Mouse (Mus musculus) midbrain, embryonic 14.5 days (tissue): ENCODE data around the gene Zfp831. TPM values are rescaled to one million over a fixed set of nuclear protein-coding genes. Genes with fewer than 3 reads are reported as not detected.

Source experiments
- ATAC-seq: fragments of 200-750 bp; cut with Nextera tagmentation; 2 replicates; pipeline ENCODE4 v1.8.0; 2017; ENCODE audit warnings: moderate number of reproducible peaks, moderate library complexity; ENCODE audit not compliant: low FRiP score, low TSS enrichment
- DNase-seq: peaks from one replicate; pipeline ENCODE4 v3.0.0-alpha.2; 2015
- H3K27ac ChIP-seq: fragments of 300-500 bp; sonication (generic); replicated peaks from 2 replicates; pipeline ENCODE4 v1.5.1; 2014; ENCODE audit warnings: mild to moderate bottlenecking, low read depth, low read length, moderate library complexity
- H3K27me3 ChIP-seq: fragments of 300-500 bp; sonication (generic); 2 replicates; pipeline ENCODE4 v1.6.1; 2014; ENCODE audit warnings: low read length, control low read depth, mixed read lengths; ENCODE audit not compliant: control insufficient read depth, insufficient read depth
- H3K36me3 ChIP-seq: fragments of 300-500 bp; sonication (generic); 2 replicates; pipeline ENCODE4 v1.6.1; 2014; ENCODE audit warnings: low read length, control low read depth; ENCODE audit not compliant: control insufficient read depth, insufficient read depth
- H3K4me1 ChIP-seq: fragments of 300-500 bp; sonication (generic); 2 replicates; pipeline ENCODE4 v1.6.1; 2014; ENCODE audit warnings: mild to moderate bottlenecking, antibody characterized with exemption, low read length, control low read depth; ENCODE audit not compliant: control insufficient read depth, insufficient read depth
- H3K4me2 ChIP-seq: fragments of 300-500 bp; sonication (generic); 2 replicates; pipeline ENCODE4 v1.6.1; 2014; ENCODE audit warnings: mild to moderate bottlenecking, low read length, moderate library complexity
- H3K4me3 ChIP-seq: fragments of 300-500 bp; sonication (generic); replicated peaks from 2 replicates; pipeline ENCODE4 v1.5.1; 2014; ENCODE audit warnings: low read depth, low read length
- H3K9ac ChIP-seq: fragments of 300-500 bp; sonication (generic); replicated peaks from 2 replicates; pipeline ENCODE4 v1.6.1; 2014; ENCODE audit warnings: mild to moderate bottlenecking, low read length, moderate library complexity
- H3K9me3 ChIP-seq: fragments of 300-500 bp; sonication (generic); 2 replicates; pipeline ENCODE4 v1.6.1; 2016; ENCODE audit warnings: low read length, control low read depth, mixed read lengths; ENCODE audit not compliant: control insufficient read depth
- WGBS: fragments of 180-500 bp; shearing (Covaris S2); extraction: QIAGEN DNeasy Blood & Tissue Kit; methylation state at CpG from one replicate; pipeline ENCODE4 v1.1.7; 2014; 5-methylcytosine and 5-hydroxymethylcytosine counted together
- polyA plus RNA-seq: library from polyadenylated mRNA; unstranded; fragments of >200 nt; fragmentation: Nextera tagmentation; extraction: Ambion mirVana; gene quantifications from 2 replicates; pipeline ENCODE4 v1.2.1, GENCODE M21; 2014

The Zfp831 gene
- polyA plus RNA-seq, 1 experiment from 2014 or later = not detected

- Histone ChIP-seq H3K9ac (no peak overlapping the region), H3K27ac (no peak overlapping the region), H3K4me1 (0 out of 2 replicates have a peak, but pooled peaks cover 4% of the 10 kb centered on the region), H3K4me2 (no peak overlapping the region), H3K36me3 (no peaks in the 10 kb centered on the region), H3K27me3 (no peaks in the 10 kb centered on the region), H3K9me3 (no peaks in the 10 kb centered on the region), H3K4me3 (no peak overlapping the region)
- DNase-seq (no peak), ATAC-seq (no peak)
- WGBS = 91% methylated on average over 5 of the region's 5 CpGs
Observed at GRCm38 (mm10) chr2:174731939-174732338, 88.6 kb downstream of the Zfp831 start.

- Histone ChIP-seq H3K4me3 (no peak overlapping the region), H3K4me2 (no peak overlapping the region), H3K27ac (no peak overlapping the region), H3K27me3 (no peaks in the 10 kb centered on the region), H3K36me3 (no peaks in the 10 kb centered on the region), H3K9ac (no peak overlapping the region), H3K4me1 (no peaks in the 10 kb centered on the region), H3K9me3 (no peaks in the 10 kb centered on the region)
- 100% methylated on average over 1 of the region's 1 CpGs for WGBS
- DNase-seq = no peak
- no peak for ATAC-seq
Observed at GRCm38 (mm10) chr2:174735270-174735669, 91.9 kb downstream of the Zfp831 start.

- no peak overlapping the region for H3K9ac ChIP-seq
- no peaks in the 10 kb centered on the region for H3K9me3 ChIP-seq
- H3K27me3 ChIP-seq = no peaks in the 10 kb centered on the region
- H3K4me3 ChIP-seq = no peak overlapping the region
- ATAC-seq (no peak), DNase-seq (no peak)
- no peak overlapping the region for H3K27ac ChIP-seq
- no peaks in the 10 kb centered on the region for H3K4me1 ChIP-seq
- 76% methylated on average over 1 of the region's 1 CpGs for WGBS
- no peak overlapping the region for H3K4me2 ChIP-seq
- no peaks in the 10 kb centered on the region for H3K36me3 ChIP-seq
Observed at GRCm38 (mm10) chr2:174747182-174747581, 103.8 kb downstream of the Zfp831 start.

- H3K9ac ChIP-seq = no peak overlapping the region
- H3K9me3 ChIP-seq = no peaks in the 10 kb centered on the region
- H3K27me3 ChIP-seq = no peaks in the 10 kb centered on the region
- H3K4me3 ChIP-seq = no peak overlapping the region
- H3K4me1 ChIP-seq = no peaks in the 10 kb centered on the region
- ATAC-seq = no peak
- WGBS = 81% methylated on average over 8 of the region's 8 CpGs
- H3K4me2 ChIP-seq = no peak overlapping the region
- no peak for DNase-seq
- no peak overlapping the region for H3K27ac ChIP-seq
- H3K36me3 ChIP-seq = no peaks in the 10 kb centered on the region
Observed at GRCm38 (mm10) chr2:174748381-174748780, 105.0 kb downstream of the Zfp831 start.

- Histone ChIP-seq H3K27ac (no peak overlapping the region), H3K9me3 (no peaks in the 10 kb centered on the region), H3K4me2 (no peak overlapping the region), H3K27me3 (no peaks in the 10 kb centered on the region), H3K9ac (no peak overlapping the region), H3K4me3 (no peak overlapping the region), H3K36me3 (no peaks in the 10 kb centered on the region), H3K4me1 (no peaks in the 10 kb centered on the region)
- DNase-seq (no peak), ATAC-seq (no peak)
- WGBS = 92% methylated on average over 1 of the region's 1 CpGs
Observed at GRCm38 (mm10) chr2:174753197-174753596, 109.9 kb downstream of the Zfp831 start.

GRCm38 (mm10) chr2:174754231-174754630, 110.9 kb downstream of the Zfp831 start:
- no peaks in the 10 kb centered on the region for H3K27me3 ChIP-seq
- no peaks in the 10 kb centered on the region for H3K9me3 ChIP-seq
- H3K27ac ChIP-seq = no peak overlapping the region
- H3K4me3 ChIP-seq = no peak overlapping the region
- H3K4me1 ChIP-seq = no peaks in the 10 kb centered on the region
- ATAC-seq = no peak
- 95% methylated on average over 1 of the region's 1 CpGs for WGBS
- no peaks in the 10 kb centered on the region for H3K36me3 ChIP-seq
- DNase-seq = no peak
- H3K9ac ChIP-seq = no peak overlapping the region
- H3K4me2 ChIP-seq = no peak overlapping the region

- 83% methylated on average over 4 of the region's 4 CpGs for WGBS
- ATAC-seq (no peak), DNase-seq (no peak)
- Histone ChIP-seq H3K9ac (no peak overlapping the region), H3K4me1 (0 out of 2 replicates have a peak, but pooled peaks cover 4% of the 10 kb centered on the region), H3K4me2 (no peak overlapping the region), H3K36me3 (no peaks in the 10 kb centered on the region), H3K9me3 (no peaks in the 10 kb centered on the region), H3K27me3 (peaks cover 3% of the 10 kb centered on the region; the same call in 1 of the 2 replicates), H3K27ac (no peak overlapping the region), H3K4me3 (no peak overlapping the region)
Observed at GRCm38 (mm10) chr2:174759189-174759588, 115.9 kb downstream of the Zfp831 start.

Other genes starting within 250 kb of the Zfp831 start
- 107 and 121 TPM in 2 replicates for gene Nelfcd, start 227.7 kb upstream of the Zfp831 start, polyA plus RNA-seq
- 46.9 and 73.8 TPM in 2 replicates for gene Ctsz, start 204.5 kb upstream of the Zfp831 start, polyA plus RNA-seq
- 0.45 and 0.46 TPM in 2 replicates for gene Tubb1, start 192.8 kb upstream of the Zfp831 start, polyA plus RNA-seq
- gene Atp5e, start 179.4 kb upstream of the Zfp831 start, polyA plus RNA-seq = 771 and 1,008 TPM in 2 replicates
- 98.4 and 110 TPM in 2 replicates for gene Prelid3b, start 170.5 kb upstream of the Zfp831 start, polyA plus RNA-seq
- gene Edn3, start 117.1 kb downstream of the Zfp831 start, polyA plus RNA-seq = 0.11 and 7.6 TPM in 2 replicates